Mouse (Mus musculus): Measurements from ENCODE around the gene T. TPM values are rescaled to one million over a fixed set of nuclear protein-coding genes. Genes with fewer than 3 reads are reported as not detected.

Gene T
- polyA plus RNA-seq, 2 experiments = 0.56 to 3.6 TPM

GRCm38 (mm10) chr17:8420739-8421138 lies 13.5 kb upstream of the T start:
- Histone ChIP-seq H3K4me3 (replicated peaks; ENCODE audit: low read length) (no peak overlapping the region), H3K4me2 (replicated peaks; ENCODE audit: low read depth, low read length, severe bottlenecking) (no peak overlapping the region), H3K9me3 (ENCODE audit: control insufficient read depth, low read length) (no peaks in the 10 kb centered on the region), H3K27ac (replicated peaks; ENCODE audit: low read depth, low read length) (no peak overlapping the region), H3K36me3 (ENCODE audit: control insufficient read depth, insufficient read depth, low read length) (no peaks in the 10 kb centered on the region), H3K4me1 (ENCODE audit: control insufficient read depth, insufficient read depth, low read length) (no peaks in the 10 kb centered on the region), H3K9ac (ENCODE audit: low read depth, low read length, severe bottlenecking) (no peak overlapping the region), H3K27me3 (ENCODE audit: control insufficient read depth, insufficient read depth, low read length) (no peaks in the 10 kb centered on the region)
- no peak for DNase-seq (ENCODE audit: low spot score)
- no peak for TF ChIP-seq POLR2A (IDR thresholded peaks at IDR 0.05; ENCODE audit: borderline replicate concordance, extremely low read depth, insufficient read depth, insufficient read length)
- WGBS = 100% methylated on average over 1 of the region's 1 CpGs
- no peak for ATAC-seq (ENCODE audit: low FRiP score, low read depth)

GRCm38 (mm10) chr17:8421517-8421916 lies 12.7 kb upstream of the T start:
- H3K4me3 ChIP-seq (replicated peaks; ENCODE audit: low read length) = no peak overlapping the region
- no peak overlapping the region for H3K4me2 ChIP-seq (replicated peaks; ENCODE audit: low read depth, low read length, severe bottlenecking)
- no peaks in the 10 kb centered on the region for H3K36me3 ChIP-seq (ENCODE audit: control insufficient read depth, insufficient read depth, low read length)
- ATAC-seq (ENCODE audit: low FRiP score, low read depth) = no peak
- H3K9me3 ChIP-seq (ENCODE audit: control insufficient read depth, low read length) = no peaks in the 10 kb centered on the region
- 26% methylated on average over 5 of the region's 5 CpGs for WGBS
- H3K27ac ChIP-seq (replicated peaks; ENCODE audit: low read depth, low read length) = no peak overlapping the region
- TF ChIP-seq POLR2A (IDR thresholded peaks at IDR 0.05; ENCODE audit: borderline replicate concordance, extremely low read depth, insufficient read depth, insufficient read length) = no peak
- H3K9ac ChIP-seq (ENCODE audit: low read depth, low read length, severe bottlenecking) = no peak overlapping the region
- H3K4me1 ChIP-seq (ENCODE audit: control insufficient read depth, insufficient read depth, low read length) = no peaks in the 10 kb centered on the region
- no peak for DNase-seq (ENCODE audit: low spot score)
- no peaks in the 10 kb centered on the region for H3K27me3 ChIP-seq (ENCODE audit: control insufficient read depth, insufficient read depth, low read length)

- Histone ChIP-seq H3K36me3 (ENCODE audit: control insufficient read depth, insufficient read depth, low read length) (no peaks in the 10 kb centered on the region), H3K27me3 (ENCODE audit: control insufficient read depth, insufficient read depth, low read length) (peaks cover 3% of the 10 kb centered on the region), H3K27ac (replicated peaks; ENCODE audit: low read depth, low read length) (no peak overlapping the region), H3K4me2 (replicated peaks; ENCODE audit: low read depth, low read length, severe bottlenecking) (no peak overlapping the region), H3K9ac (ENCODE audit: low read depth, low read length, severe bottlenecking) (no peak overlapping the region), H3K4me3 (replicated peaks; ENCODE audit: low read length) (no peak overlapping the region), H3K4me1 (ENCODE audit: control insufficient read depth, insufficient read depth, low read length) (no peaks in the 10 kb centered on the region), H3K9me3 (ENCODE audit: control insufficient read depth, low read length) (no peaks in the 10 kb centered on the region)
- ATAC-seq (ENCODE audit: low FRiP score, low read depth) (no peak), DNase-seq (ENCODE audit: low spot score) (no peak)
- TF ChIP-seq POLR2A (IDR thresholded peaks at IDR 0.05; ENCODE audit: borderline replicate concordance, extremely low read depth, insufficient read depth, insufficient read length) = no peak
- 57% methylated on average over 2 of the region's 2 CpGs for WGBS
These were observed 10.9 kb upstream of the T start for GRCm38 (mm10) chr17:8423283-8423682.

GRCm38 (mm10) chr17:8429436-8429835 lies 4.8 kb upstream of the T start:
- under 1% methylated on average over 16 of the region's 16 CpGs for WGBS
- H3K4me2 ChIP-seq (replicated peaks; ENCODE audit: low read depth, low read length, severe bottlenecking) = no peak overlapping the region

GRCm38 (mm10) chr17:8429896-8430295 lies 4.3 kb upstream of the T start:
- 4% methylated on average over 5 of the region's 5 CpGs for WGBS
- no peak overlapping the region for H3K4me2 ChIP-seq (replicated peaks; ENCODE audit: low read depth, low read length, severe bottlenecking)
- H3K27ac ChIP-seq (replicated peaks; ENCODE audit: low read depth, low read length) = no peak overlapping the region
- no peaks in the 10 kb centered on the region for H3K36me3 ChIP-seq (ENCODE audit: control insufficient read depth, insufficient read depth, low read length)
- TF ChIP-seq POLR2A (IDR thresholded peaks at IDR 0.05; ENCODE audit: borderline replicate concordance, extremely low read depth, insufficient read depth, insufficient read length) = no peak
- DNase-seq (ENCODE audit: low spot score) = no peak
- H3K9me3 ChIP-seq (ENCODE audit: control insufficient read depth, low read length) = no peaks in the 10 kb centered on the region
- H3K4me1 ChIP-seq (ENCODE audit: control insufficient read depth, insufficient read depth, low read length) = peaks cover 19% of the 10 kb centered on the region
- H3K9ac ChIP-seq (ENCODE audit: low read depth, low read length, severe bottlenecking) = no peak overlapping the region
- no peak for ATAC-seq (ENCODE audit: low FRiP score, low read depth)
- peaks cover 68% of the 10 kb centered on the region for H3K27me3 ChIP-seq (ENCODE audit: control insufficient read depth, insufficient read depth, low read length)
- no peak overlapping the region for H3K4me3 ChIP-seq (replicated peaks; ENCODE audit: low read length)

More at GRCm38 (mm10) chr17:8429436-8429835, 4.8 kb upstream of the T start:
- Histone ChIP-seq H3K9me3 (ENCODE audit: control insufficient read depth, low read length) (no peaks in the 10 kb centered on the region), H3K4me1 (ENCODE audit: control insufficient read depth, insufficient read depth, low read length) (peaks cover 16% of the 10 kb centered on the region), H3K4me3 (replicated peaks; ENCODE audit: low read length) (no peak overlapping the region), H3K27ac (replicated peaks; ENCODE audit: low read depth, low read length) (no peak overlapping the region), H3K36me3 (ENCODE audit: control insufficient read depth, insufficient read depth, low read length) (no peaks in the 10 kb centered on the region), H3K9ac (ENCODE audit: low read depth, low read length, severe bottlenecking) (no peak overlapping the region), H3K27me3 (ENCODE audit: control insufficient read depth, insufficient read depth, low read length) (peaks cover 63% of the 10 kb centered on the region)
- ATAC-seq (ENCODE audit: low FRiP score, low read depth) (no peak), DNase-seq (ENCODE audit: low spot score) (no peak)
- TF ChIP-seq POLR2A (IDR thresholded peaks at IDR 0.05; ENCODE audit: borderline replicate concordance, extremely low read depth, insufficient read depth, insufficient read length) = no peak

Data from limb, embryonic 14.5 days (tissue).